Mouse (Mus musculus) embryonic facial prominence, embryonic 12.5 days (tissue): ENCODE results near the gene Kdm6a. TPM values are rescaled to one million over a fixed set of nuclear protein-coding genes. Genes with fewer than 3 reads are reported as not detected.
A peak's percentile ranks its signal among the peaks of the same experiment; 100 is the strongest.

Experiments
- ATAC-seq: fragments of 200-750 bp; cut with Nextera tagmentation; 2 replicates; pipeline ENCODE4 v1.8.0; 2017; ENCODE audit not compliant: insufficient number of reproducible peaks, insufficient read depth, low FRiP score, low TSS enrichment
- H3K27ac ChIP-seq: fragments of 300-500 bp; sonication (generic); 2 replicates; pipeline ENCODE4 v1.5.1; 2016; ENCODE audit warnings: mild to moderate bottlenecking
- H3K27me3 ChIP-seq: fragments of 300-500 bp; sonication (generic); 2 replicates; pipeline ENCODE4 v1.6.1; 2016; ENCODE audit warnings: mild to moderate bottlenecking, moderate library complexity
- H3K36me3 ChIP-seq: fragments of 300-500 bp; sonication (generic); 2 replicates; pipeline ENCODE4 v1.6.1; 2016; ENCODE audit warnings: mild to moderate bottlenecking
- H3K4me1 ChIP-seq: fragments of 300-500 bp; sonication (generic); 2 replicates; pipeline ENCODE4 v1.6.1; 2016
- H3K4me2 ChIP-seq: fragments of 300-500 bp; sonication (generic); replicated peaks from 2 replicates; pipeline ENCODE4 v1.6.1; 2016; ENCODE audit warnings: mild to moderate bottlenecking, moderate library complexity
- H3K4me3 ChIP-seq: fragments of 300-500 bp; sonication (generic); 2 replicates; pipeline ENCODE4 v1.5.1; 2016; ENCODE audit warnings: mild to moderate bottlenecking
- H3K9ac ChIP-seq: fragments of 300-500 bp; sonication (generic); 2 replicates; pipeline ENCODE4 v1.6.1; 2016; ENCODE audit warnings: mild to moderate bottlenecking, moderate library complexity
- H3K9me3 ChIP-seq: fragments of 300-500 bp; sonication (generic); 2 replicates; pipeline ENCODE4 v1.6.1; 2016; ENCODE audit warnings: mild to moderate bottlenecking, moderate library complexity
- WGBS: fragments of 180-500 bp; shearing (Covaris S2); methylation state at CpG from one replicate; pipeline ENCODE4 v1.1.7; 2016; 5-methylcytosine and 5-hydroxymethylcytosine counted together
- polyA plus RNA-seq: library from polyadenylated mRNA; unstranded; fragments of >200 nt; fragmentation: Nextera tagmentation; extraction: Ambion mirVana; gene quantifications from 2 replicates; pipeline ENCODE4 v1.2.1, GENCODE M21; 2016

Gene Kdm6a
- polyA plus RNA-seq: 28.3 and 30.2 TPM in 2 replicates

DNA sequence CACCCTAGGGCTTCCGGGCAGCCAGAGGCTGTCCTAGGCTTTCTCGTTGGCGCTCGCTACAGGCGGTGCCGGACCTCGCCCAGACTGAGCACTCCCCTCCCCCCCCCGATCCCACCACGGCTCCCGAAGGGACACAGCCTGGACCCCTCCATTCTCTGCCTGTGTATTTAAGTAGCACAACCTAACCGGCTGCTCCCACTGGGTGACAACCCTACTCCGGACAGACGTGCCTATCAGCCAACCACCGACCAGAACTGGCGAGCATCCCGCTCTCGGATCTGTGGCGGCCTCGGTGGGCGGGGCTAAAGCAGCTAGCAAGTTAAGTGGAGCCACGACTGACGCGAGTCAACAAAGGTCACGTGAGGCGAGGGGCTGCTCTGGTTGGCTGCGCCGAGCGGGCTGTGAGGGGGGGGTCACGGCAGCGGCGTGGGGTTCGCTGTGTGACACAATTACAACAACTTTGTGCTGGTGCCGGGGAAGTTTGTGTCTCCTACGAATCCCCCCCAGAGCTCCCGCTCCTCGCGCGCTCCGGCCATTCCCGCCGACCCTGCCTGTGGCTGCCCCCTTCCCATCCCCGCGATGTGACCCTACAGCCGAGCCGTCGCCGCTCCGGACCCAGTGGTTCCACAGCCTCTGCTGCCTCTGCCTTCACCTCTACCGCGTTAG is at the start of gene Kdm6a:
Gene Kdm6a, plus strand, starts transcription at position 384 of the 666 bp plus-strand sequence.
- WGBS: 1% methylated on average over 49 of the region's 50 CpGs
- Histone ChIP-seq H3K27me3 (no peaks in the 10 kb centered on the region), H3K36me3 (no peaks in the 10 kb centered on the region), H3K9me3 (no peaks in the 10 kb centered on the region), H3K4me2 (peak within 1 kb of the TSS; percentile 54), H3K9ac (peak within 1 kb of the TSS; percentile 96), H3K27ac (peak within 1 kb of the TSS; percentile 96), H3K4me1 (no peaks in the 10 kb centered on the region), H3K4me3 (peak within 1 kb of the TSS; percentile 77)
- ATAC-seq: peak; percentile 100

DNA sequence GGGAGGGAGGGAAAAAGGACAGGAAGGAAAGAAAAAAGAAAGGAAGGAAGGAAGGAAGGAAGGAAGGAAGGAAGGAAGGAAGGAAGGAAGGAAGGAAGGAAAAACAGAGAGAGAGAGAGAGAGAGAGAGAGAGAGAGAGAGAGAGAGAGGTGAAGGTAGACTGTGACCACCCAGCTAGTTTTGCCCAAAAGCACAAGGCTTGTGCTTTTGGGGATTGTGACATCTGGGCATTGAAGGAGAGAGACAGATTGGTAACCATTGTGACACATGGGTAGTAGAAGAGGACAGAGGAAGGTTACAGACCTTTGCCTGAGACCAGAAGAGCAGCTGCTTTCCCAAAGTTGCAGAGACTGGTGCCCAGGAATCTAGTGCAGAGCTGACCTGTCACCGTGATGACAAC is 16.8 kb upstream of the Kdm6a start, which contains the start of gene Dusp21:
Gene Dusp21, plus strand, starts transcription at position 301 of the 400 bp plus-strand sequence.
- no peak within 1 kb of the TSS for H3K4me3 ChIP-seq
- WGBS: 86% methylated on average over 1 of the region's 1 CpGs
- H3K9me3 ChIP-seq: no peaks in the 10 kb centered on the region
- no peak within 1 kb of the TSS for H3K27ac ChIP-seq
- no peak within 1 kb of the TSS for H3K9ac ChIP-seq
- ATAC-seq: no peak
- no peaks in the 10 kb centered on the region for H3K4me1 ChIP-seq
- no peak within 1 kb of the TSS for H3K4me2 ChIP-seq
- H3K36me3 ChIP-seq: no peaks in the 10 kb centered on the region
- no peaks in the 10 kb centered on the region for H3K27me3 ChIP-seq

DNA sequence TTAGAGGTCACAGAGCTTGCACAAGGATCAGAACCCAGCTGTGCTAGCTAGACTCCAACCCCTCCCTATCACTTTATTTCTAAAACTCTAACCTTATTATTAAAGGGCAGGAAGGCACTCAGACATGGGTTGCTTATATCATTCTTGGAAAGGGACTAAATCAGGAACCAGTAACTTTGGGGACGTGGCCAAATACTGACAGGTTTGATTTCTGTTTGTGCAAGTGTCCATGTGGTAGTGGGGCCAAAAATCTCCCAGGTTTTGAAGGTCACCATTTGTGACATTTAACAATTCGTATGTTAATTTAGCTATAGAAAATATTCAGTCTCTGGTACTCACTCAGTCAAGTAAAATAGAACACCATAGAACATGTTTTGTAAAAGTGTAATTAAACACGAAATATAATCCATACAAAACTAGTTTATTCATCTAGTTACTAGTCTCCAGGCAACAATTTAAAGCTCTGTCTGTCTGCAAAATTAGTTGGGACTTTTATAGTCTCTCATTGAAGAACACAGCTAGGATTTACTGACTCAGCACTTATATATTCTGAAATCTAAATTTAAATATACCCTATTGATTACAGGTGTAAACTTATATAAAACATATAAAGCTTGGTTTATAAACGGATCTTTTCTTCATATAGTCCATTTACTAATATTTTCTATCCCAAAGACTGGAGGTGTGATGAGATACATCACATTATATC is 1.5 kb upstream of the Kdm6a start:
- no peaks in the 10 kb centered on the region for H3K4me1 ChIP-seq
- no peaks in the 10 kb centered on the region for H3K36me3 ChIP-seq
- H3K4me2 ChIP-seq: peak overlapping the region; percentile 54
- 70% methylated on average over 4 of the region's 4 CpGs for WGBS
- H3K4me3 ChIP-seq: no peak overlapping the region
- H3K27ac ChIP-seq: no peak overlapping the region
- H3K9ac ChIP-seq: no peak overlapping the region
- no peak for ATAC-seq
- no peaks in the 10 kb centered on the region for H3K9me3 ChIP-seq
- H3K27me3 ChIP-seq: no peaks in the 10 kb centered on the region

DNA sequence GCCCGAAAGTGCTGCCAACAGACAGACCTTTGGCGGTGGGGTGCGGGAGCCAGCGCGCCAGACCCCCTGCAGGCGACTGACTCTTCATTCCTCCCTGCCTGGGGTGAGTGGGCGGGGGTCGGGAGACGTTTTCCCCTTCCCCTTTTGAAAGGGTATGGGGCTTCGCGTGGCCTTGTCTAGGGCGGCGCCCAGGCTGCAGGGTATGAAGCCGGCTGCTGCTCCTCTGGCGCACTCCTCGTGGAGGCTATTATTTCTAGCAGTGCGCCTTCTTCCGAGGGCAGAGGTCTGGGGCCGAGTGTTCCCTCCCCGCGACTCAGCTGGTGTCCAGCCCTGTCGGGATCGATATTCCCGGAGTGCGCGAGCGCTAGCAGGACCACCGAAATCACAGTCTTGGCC is 581 bp upstream of the Kdm6a start:
- no peaks in the 10 kb centered on the region for H3K36me3 ChIP-seq
- H3K9me3 ChIP-seq: no peaks in the 10 kb centered on the region
- peak overlapping the region; percentile 92 for H3K27ac ChIP-seq
- peak; percentile 64 for ATAC-seq
- H3K4me1 ChIP-seq: no peaks in the 10 kb centered on the region
- H3K4me3 ChIP-seq: peak overlapping the region; percentile 77
- H3K9ac ChIP-seq: peak overlapping the region; percentile 68
- H3K27me3 ChIP-seq: no peaks in the 10 kb centered on the region
- WGBS: 0% methylated on average over 28 of the region's 28 CpGs
- peak overlapping the region; percentile 54 for H3K4me2 ChIP-seq

DNA sequence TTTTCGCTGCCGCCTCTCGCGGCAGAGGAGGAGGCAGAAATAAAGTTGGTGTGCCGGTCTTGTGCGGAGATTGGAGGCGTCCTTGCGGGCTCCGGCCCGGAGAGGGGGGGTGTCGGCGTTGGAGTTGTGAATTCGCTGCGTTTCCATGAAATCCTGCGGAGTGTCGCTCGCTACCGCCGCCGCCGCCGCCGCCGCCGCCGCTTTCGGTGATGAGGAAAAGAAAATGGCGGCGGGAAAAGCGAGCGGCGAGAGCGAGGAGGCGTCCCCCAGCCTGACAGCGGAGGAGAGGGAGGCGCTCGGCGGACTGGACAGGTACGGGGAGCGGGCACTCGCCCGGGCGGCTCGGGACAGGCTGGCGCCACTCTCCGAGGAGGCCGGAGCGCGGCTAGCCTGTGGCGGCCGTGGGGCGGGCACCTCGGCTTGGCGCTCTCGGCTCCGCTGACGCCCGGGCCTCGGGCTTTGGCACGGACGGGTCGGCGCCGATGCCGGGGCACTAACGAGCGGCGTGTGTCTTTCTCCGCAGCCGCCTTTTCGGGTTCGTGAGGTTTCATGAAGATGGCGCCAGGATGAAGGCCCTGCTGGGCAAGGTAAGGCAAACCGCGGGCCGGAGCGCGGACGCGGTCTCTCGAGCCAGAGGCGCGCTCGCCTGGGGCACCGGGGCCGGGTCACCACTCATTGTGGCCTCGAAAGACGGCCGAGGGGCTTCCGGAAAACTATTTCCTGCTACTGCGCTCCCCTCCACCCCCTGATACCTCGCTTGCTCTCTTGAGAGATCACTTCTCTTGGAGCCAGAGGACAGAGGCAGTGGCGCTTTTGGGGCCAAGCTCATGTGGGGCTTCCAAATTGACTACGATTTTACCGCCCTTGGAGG is 721 bp downstream of the Kdm6a start:
- ATAC-seq: no peak
- H3K4me3 ChIP-seq: peak overlapping the region; percentile 77
- H3K4me2 ChIP-seq: peak overlapping the region; percentile 42
- H3K27me3 ChIP-seq: no peaks in the 10 kb centered on the region
- H3K36me3 ChIP-seq: no peaks in the 10 kb centered on the region
- H3K9ac ChIP-seq: peak overlapping the region; percentile 96
- no peaks in the 10 kb centered on the region for H3K4me1 ChIP-seq
- under 1% methylated on average over 90 of the region's 95 CpGs for WGBS
- peak overlapping the region; percentile 96 for H3K27ac ChIP-seq
- H3K9me3 ChIP-seq: no peaks in the 10 kb centered on the region

DNA sequence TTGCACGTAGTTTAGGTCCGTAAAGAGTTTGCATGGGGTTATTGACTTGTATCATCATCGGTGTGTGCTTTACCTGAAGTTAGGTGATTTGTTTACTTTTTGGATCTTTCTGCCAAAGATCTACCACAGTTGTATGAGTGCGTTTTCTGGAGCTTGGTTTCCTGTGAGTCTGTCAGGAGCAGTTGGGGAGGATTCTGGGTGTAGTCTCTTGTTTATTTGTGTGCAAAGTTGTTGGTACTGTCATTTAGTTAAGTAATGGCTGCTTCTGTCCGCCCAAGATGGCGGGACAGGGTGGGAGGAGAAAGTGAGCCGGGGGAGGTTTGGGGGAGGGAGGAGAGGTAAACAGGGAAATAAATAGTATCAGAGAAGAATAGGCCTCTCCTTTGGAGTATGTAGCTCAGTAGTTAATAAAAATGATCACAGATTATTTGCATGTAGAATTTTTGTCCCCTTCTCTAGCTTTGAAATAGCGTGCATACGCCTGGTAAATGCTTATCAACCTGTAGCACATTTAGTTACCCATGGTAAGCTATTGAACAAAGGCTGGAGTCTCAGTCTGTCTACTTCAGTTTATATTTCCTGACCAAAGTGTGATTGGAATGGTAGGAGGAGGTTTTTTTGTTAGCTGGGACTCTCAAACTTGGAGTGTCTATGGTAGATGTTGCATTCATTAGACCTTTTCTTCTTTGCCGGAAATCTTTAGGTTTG is 1.7 kb downstream of the Kdm6a start:
- ATAC-seq: no peak
- Histone ChIP-seq H3K36me3 (no peaks in the 10 kb centered on the region), H3K9ac (peak overlapping the region; percentile 96), H3K9me3 (no peaks in the 10 kb centered on the region), H3K27ac (peak overlapping the region; percentile 96), H3K4me1 (no peaks in the 10 kb centered on the region), H3K27me3 (no peaks in the 10 kb centered on the region), H3K4me2 (peak overlapping the region; percentile 42), H3K4me3 (peak overlapping the region; percentile 77)
- 1% methylated on average over 10 of the region's 10 CpGs for WGBS

DNA sequence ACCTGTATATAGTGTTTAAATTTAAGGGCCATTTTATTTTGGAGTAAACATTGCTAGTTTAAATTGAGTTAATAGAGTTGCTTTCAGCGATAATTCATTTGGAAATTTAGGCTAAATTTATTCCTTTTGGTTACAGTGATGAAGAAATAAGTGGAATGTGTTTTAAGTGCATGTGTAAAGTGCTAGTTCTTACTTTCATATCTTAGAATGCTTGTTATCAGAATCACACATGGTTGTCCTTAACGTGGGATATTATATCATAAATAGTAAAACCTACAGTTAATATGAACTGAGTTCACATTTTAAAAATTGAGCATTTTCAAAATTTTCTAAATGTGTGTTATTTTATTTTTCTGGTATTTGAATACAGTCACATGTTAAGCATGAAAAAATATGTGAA is 2.7 kb downstream of the Kdm6a start:
- no peaks in the 10 kb centered on the region for H3K4me1 ChIP-seq
- peak overlapping the region; percentile 42 for H3K4me2 ChIP-seq
- no peak overlapping the region for H3K9ac ChIP-seq
- no peak overlapping the region for H3K4me3 ChIP-seq
- no peak for ATAC-seq
- WGBS: 77% methylated on average over 2 of the region's 2 CpGs
- no peaks in the 10 kb centered on the region for H3K36me3 ChIP-seq
- H3K27ac ChIP-seq: no peak overlapping the region
- H3K9me3 ChIP-seq: no peaks in the 10 kb centered on the region
- H3K27me3 ChIP-seq: no peaks in the 10 kb centered on the region

DNA sequence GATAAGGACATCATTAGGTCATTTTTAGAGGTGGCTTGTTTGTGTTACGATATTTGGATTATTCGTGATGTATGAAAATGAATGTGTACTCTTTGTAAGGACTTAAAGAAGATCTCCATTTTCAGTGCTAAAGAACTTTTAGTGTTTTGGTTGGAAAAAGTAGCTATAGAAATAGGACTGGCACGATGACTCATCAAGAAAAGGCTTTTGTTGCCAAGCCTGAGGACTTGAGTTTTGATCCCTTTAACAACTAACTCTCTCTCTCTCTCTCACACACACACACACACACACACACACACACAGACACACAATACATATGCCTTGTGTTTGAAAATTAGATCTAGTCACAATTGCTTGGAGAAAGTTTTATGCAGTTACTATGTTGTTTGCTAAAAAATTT is 4.6 kb downstream of the Kdm6a start:
- Histone ChIP-seq H3K9me3 (no peaks in the 10 kb centered on the region), H3K27me3 (no peaks in the 10 kb centered on the region), H3K9ac (no peak overlapping the region), H3K27ac (no peak overlapping the region), H3K4me2 (no peak overlapping the region), H3K4me3 (no peak overlapping the region), H3K36me3 (no peaks in the 10 kb centered on the region), H3K4me1 (no peaks in the 10 kb centered on the region)
- WGBS: 91% methylated on average over 3 of the region's 3 CpGs
- no peak for ATAC-seq

DNA sequence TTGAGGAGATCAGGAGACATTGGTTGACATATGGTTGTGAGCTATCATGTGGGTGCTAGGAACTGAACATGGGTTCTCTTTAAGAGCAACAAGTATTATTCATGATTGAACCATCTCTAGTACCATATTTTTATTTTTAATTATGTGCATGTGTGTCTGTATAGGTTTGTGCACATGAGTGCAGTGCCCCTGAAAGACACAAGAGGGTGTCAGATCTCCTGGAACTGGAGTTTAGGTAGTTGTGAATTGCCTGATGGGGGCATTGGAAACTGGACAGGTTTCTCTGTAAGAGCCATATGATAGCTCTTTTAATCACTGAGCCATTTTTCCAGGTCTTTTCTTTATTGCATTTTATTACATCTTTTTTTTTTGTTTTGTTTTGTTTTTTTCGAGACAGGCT is 6.6 kb downstream of the Kdm6a start:
- Histone ChIP-seq H3K27me3 (no peaks in the 10 kb centered on the region), H3K4me1 (no peaks in the 10 kb centered on the region), H3K9ac (no peak overlapping the region), H3K36me3 (no peaks in the 10 kb centered on the region), H3K4me3 (no peak overlapping the region), H3K9me3 (no peaks in the 10 kb centered on the region), H3K27ac (no peak overlapping the region), H3K4me2 (no peak overlapping the region)
- no peak for ATAC-seq
- WGBS: 100% methylated on average over 1 of the region's 1 CpGs

DNA sequence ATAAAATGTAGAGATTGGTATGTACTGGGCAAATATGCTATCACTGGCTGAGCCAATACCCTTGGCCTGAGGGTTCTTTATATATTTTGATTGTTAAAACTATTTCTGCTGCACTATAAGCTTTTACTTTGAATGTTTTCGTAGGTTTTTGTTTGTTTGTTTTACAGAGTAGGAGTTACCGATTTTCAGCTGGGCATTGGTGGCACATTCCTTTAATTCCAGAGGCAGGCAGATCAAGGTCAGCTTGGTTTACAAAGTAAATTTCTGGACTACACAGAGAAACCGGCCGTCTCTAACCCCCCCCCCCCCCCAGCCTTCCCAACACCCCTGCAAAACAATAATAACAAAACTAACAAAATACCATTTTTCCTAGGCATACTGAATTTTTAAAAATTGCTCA is 12.5 kb downstream of the Kdm6a start:
- H3K4me1 ChIP-seq: no peaks in the 10 kb centered on the region
- no peak overlapping the region for H3K4me2 ChIP-seq
- H3K9ac ChIP-seq: no peak overlapping the region
- H3K9me3 ChIP-seq: no peaks in the 10 kb centered on the region
- H3K27me3 ChIP-seq: no peaks in the 10 kb centered on the region
- no peaks in the 10 kb centered on the region for H3K36me3 ChIP-seq
- ATAC-seq: no peak
- WGBS: 36% methylated on average over 3 of the region's 4 CpGs
- no peak overlapping the region for H3K27ac ChIP-seq
- H3K4me3 ChIP-seq: no peak overlapping the region

DNA sequence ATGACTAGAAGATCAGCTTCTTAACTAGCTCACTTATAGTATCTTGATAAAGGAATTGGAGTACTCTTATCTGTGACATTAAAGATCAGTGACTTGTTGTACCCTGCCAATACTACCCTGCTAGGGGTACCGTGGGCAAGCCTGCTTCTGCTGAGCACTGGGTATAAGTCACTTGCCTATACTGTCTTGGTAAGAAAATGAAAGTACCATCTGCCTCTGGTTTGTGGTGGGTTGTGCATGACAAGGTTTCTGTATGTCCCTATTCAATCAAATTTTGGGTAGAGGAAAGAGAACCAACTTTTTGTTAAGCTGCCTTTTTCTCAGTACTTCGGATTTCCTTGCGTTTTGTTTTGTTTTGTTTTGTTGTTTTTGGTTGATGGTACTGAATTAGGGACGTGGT is 15.4 kb downstream of the Kdm6a start:
- Histone ChIP-seq H3K27me3 (no peaks in the 10 kb centered on the region), H3K4me2 (no peak overlapping the region), H3K9ac (no peak overlapping the region), H3K4me3 (no peak overlapping the region), H3K27ac (no peak overlapping the region), H3K36me3 (no peaks in the 10 kb centered on the region), H3K9me3 (no peaks in the 10 kb centered on the region), H3K4me1 (no peaks in the 10 kb centered on the region)
- ATAC-seq: no peak
- 89% methylated on average over 4 of the region's 4 CpGs for WGBS
